Mouse (Mus musculus) activated CD4-positive, CD25-positive, alpha-beta regulatory T cell, adult 4 months (primary cell): ENCODE measurements around the gene Pp2d1. TPM values are rescaled to one million over a fixed set of nuclear protein-coding genes. Genes with fewer than 3 reads are reported as not detected.
A peak's percentile ranks its signal among the peaks of the same experiment; 100 is the strongest.

ENCODE experiments used
- ATAC-seq: one replicate; pipeline ENCODE4 v1.8.0; 2017
- polyA plus RNA-seq, 2 experiments: library from polyadenylated mRNA; unstranded; fragments of 100-300 nt; shearing (Covaris generic); gene quantifications; one replicate each; pipeline ENCODE4 v1.2.1; 2017

Pp2d1 gene
- polyA plus RNA-seq, 2 experiments from 2014 or later: 0.47 to 1.2 TPM

DNA sequence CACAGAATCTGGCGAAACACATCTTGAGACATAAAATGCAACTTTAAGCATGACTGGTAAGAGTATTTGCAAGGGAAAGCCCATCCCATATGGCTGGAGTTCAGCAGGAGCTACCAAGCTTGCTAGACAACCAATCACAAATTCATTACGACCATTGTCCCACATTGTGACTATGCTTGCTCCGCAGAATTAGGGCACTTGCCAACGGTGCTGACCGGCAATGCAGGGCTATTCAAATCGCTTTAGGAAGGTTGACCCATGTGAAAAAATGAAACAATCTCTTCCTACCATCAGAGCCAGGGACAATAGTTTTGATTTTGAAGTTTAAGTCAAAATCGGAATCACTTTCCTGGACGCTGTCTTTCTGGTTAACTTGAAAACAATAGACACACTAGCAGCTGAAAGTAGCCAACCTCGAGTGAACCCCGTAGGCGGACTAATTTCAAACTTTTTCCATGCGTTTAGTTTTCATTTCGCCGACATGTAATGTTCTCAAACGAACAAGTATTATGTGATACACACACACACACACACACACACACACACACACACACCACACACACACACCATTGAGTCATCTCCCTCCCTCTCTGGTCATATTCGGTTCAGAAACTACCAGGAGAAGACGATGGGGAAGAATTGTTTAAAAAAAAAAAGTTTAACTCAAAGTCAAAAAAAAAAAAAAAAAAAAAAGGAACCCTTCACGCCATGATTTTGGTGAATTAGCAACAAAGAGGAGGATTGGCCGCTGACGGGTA lies 27.1 kb upstream of the Pp2d1 start, which contains the start of gene Kat2b:
Gene Kat2b, plus strand, starts transcription at position 701 of the 758 bp plus-strand sequence.
- peak; percentile 4 for ATAC-seq

DNA sequence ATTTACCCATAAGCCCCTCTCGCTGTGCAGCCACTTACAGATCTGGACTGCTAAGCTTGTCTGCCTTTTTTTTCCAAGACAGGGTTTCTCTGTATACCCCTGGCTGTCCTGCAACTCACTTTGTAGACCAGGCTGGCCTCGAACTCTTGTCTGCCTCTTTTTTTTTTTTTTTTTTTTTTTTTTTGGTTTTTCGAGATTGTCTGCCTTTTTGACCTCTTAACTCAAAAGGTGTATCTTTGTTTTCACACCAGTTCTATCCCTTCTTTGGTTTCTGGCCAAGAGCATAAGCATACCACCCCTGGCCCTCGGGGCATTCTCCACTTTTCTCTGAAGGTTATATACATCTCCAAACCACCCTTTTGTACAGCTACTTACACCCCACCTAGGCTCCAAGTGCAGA lies 25.6 kb upstream of the Pp2d1 start:
- no peak for ATAC-seq

GRCm38 (mm10) chr17:53561458-53562029 lies 22.3 kb upstream of the Pp2d1 start:
- ATAC-seq: no peak

GRCm38 (mm10) chr17:53559646-53560045 lies 20.4 kb upstream of the Pp2d1 start:
- no peak for ATAC-seq

- no peak for ATAC-seq
Observed at GRCm38 (mm10) chr17:53557443-53557842, 18.2 kb upstream of the Pp2d1 start.

DNA sequence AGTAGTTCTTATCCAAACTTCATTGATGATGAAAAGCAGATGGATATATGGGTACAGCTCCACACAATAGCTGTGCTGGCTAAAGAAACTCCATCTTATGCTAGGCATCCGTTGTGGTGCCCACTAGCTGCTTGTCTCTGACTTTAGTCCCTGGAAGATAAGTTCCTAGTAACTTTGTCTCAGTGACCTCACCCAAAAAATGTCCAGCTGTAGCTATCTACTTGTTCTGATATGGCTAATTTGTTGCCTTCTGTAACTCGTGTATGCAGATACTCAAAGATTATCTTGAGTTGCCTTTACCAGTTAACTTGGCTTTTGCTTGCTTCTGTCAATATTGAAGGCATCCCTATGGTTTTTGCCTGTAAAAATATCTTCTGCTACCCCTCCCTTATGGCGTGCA lies 15.6 kb upstream of the Pp2d1 start:
- ATAC-seq: no peak

DNA sequence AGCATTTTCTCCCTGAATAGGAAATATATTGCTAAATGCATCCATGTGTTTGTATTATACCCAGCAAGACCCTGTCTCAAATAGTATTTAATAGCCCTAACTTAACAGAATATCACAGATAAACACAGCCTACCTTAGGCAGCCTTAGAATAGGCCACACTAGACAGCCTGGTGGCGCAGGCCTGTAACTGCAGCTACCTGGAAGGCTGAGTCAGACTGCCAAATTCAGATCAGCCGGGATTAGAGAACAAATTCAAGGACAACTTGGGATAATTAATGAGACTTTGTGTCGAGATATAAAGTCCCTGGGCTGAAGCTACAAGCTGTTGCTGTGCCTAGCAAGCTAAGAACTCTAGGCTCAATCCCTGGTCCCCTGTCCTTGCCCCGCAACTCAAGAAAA lies 14.8 kb upstream of the Pp2d1 start:
- peak; percentile 46 for ATAC-seq

DNA sequence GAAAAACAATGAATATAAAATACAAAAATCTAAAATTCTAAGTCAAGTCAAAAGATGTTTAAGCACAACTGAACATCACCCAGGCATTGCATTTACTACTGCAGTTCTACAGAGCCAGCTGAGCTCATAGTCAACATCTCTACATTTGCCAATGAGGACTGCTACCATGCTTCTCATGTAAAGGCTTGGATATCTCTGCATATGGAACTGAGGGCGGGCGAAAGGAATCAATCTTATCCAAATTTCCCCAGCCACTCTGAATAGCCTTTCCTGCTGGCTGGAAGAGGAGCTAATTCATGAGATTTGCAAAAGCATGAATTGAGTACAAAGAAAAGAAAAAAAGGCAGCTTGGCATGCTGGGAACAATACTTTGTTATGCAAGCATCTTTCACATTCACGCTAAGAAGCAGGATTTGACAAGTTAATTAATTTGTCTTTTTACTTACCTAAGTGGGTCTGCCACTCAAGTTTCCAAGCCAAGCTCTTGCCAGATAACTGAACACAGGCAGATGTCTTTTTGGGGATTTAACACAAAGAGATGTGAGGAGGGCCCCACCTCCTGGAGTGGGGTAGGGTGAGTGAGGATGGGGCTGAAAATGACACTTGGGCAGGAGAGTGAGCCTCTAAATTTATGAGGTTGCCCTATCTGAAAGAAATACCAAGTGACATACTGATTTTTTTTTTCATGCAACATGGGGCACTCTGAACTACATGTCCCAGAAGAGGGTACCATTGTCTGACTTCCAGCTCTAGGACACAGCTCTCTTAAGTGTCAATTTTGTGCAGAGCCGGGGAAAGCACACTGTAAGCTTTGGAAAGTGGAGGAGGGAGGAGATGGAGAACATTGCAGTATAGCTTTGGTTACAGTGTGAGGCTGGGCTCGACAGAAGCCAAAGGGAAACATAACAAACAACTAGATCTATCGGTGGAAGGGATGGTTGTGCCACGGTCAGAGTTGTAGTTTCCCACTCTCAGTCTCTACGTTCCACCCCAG lies 12.4 kb upstream of the Pp2d1 start:
- no peak for ATAC-seq

DNA sequence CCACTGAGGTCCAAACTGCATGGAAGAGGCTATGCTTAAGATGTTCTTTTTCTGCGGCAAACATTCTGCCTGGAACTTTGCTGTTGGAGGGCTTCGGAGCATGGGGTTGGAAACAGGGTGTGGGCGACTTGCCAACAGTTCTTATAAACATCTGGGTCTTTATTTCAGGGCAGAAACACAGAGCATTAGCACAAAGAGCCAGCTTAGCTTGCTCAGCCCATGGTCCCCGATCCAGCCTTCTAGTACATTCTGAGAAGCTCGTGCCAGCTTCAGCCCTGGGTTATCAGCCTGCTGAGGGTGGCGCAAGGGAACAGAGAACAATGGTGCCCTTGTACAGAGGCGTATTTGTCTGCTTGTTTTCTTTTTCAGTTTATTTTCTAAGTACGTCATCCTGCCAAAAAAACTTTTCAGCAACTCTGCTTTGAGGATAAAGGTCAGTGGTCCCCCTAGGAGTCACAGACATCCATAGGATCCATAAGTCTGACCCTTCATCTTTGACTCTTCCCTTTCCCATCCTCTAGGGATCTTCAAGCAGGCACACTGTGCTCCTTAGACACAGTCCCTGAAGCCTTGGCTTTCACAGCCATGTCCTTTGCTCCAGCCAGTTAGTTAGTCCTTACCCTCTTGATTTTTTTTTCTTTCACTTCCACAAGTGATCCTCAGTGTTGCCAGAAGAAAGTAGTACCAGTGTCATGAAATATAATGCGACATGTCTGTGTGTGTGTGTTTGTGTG lies 4.5 kb upstream of the Pp2d1 start:
- no peak for ATAC-seq

DNA sequence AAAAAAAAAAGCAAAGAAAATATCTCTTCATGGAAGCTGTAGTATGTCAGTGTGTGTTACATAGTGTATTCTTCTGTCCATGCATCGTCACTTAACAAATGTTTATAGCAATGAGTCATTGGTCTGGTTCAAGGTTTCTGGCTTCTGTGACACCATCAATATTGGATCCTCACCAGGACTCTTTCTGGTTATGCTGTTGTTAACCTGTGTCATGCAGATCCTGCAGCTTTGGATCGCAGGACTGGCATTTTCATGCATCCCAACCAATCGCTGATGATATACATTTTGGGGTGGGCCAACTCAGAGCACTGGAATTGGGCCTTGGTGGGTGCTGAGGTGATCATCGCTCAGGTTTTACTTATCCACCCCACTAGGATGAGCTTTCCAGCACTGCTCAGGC lies 3.3 kb upstream of the Pp2d1 start:
- ATAC-seq: no peak

DNA sequence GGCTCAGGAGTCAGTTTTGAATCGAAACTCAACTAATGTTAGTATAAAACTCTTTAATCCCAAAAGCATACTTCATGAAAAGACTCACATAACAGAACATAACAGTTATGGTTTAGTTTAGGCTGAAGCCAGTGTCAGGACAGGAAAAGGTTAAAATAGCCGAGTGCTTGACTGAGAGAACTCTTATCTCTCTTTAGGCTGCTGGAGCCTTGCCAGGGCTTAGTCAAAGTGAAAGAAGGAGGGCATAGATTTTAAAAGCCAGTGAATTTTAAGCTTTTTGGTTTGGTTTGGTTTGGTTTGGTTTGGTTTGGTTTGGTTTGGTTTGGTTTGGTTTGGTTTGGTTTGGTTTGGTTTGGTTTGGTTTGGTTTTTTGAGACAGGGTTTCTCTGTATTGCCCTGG lies 6.8 kb downstream of the Pp2d1 start:
- no peak for ATAC-seq

GRCm38 (mm10) chr17:53531160-53531559 lies 8.1 kb downstream of the Pp2d1 start:
- no peak for ATAC-seq

DNA sequence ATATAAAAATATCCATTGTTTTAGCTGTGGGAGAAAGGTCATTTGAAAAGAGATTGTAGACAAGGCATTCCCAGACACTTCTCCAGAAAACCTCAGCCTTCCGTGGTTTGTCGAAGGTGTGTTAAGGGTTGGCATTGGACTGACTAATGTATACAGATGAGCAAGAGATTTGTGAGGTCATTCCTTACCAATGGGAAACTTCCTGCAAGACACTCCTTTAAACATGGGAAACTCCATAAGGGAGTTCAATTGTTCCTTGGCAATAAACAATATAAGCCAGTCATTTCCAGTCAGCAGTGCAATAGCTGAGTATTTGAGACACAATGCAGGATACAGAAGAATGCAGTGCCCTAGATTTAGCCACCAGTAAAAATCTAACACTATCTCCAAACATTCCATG lies 11.2 kb downstream of the Pp2d1 start:
- no peak for ATAC-seq

DNA sequence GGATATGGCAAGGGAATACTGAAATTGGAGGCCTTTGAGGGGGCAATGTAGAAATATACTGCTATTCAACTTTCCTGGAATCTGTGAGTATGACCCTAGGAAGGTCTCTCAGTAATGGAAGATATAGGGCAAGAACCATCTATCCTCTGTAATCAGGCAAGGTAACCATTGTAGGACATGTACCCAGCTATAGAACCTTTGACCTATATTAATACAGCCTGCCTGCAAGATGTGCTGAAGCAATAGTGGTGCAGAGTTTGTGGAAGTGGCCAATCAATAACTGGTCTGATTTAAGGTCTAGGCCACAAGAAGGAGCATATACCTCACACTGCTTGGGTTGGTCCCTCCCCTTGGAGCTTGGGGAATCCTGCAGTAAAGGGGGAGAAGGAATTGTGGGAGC lies 18.7 kb downstream of the Pp2d1 start:
- no peak for ATAC-seq

GRCm38 (mm10) chr17:53519364-53519763 lies 19.9 kb downstream of the Pp2d1 start:
- no peak for ATAC-seq

GRCm38 (mm10) chr17:53512311-53512951 lies 26.8 kb downstream of the Pp2d1 start:
- no peak for ATAC-seq

DNA sequence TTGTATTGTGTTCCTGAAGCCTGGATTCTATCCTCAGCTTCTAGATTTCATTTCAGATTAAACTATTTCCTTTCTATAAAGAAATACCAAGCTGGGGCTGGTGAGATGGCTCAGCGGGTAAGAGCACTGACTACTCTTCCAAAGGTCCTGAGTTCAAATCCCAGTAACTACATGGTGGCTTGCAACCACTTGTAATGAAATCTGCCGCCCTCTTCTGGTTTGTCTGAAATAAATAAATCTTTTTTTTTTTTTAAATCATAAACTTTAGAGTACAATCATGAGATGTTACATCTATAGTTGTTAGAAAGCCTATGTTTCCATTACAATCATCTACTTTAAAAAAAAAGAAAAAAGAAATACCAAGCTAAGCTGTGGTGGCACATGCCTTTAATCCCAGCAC lies 36.3 kb downstream of the Pp2d1 start:
- ATAC-seq: no peak

GRCm38 (mm10) chr17:53489007-53489378 lies 50.3 kb downstream of the Pp2d1 start:
- no peak for ATAC-seq

- no peak for ATAC-seq
Observed at GRCm38 (mm10) chr17:53488291-53489006, 50.8 kb downstream of the Pp2d1 start.

GRCm38 (mm10) chr17:53480433-53480832 lies 58.8 kb downstream of the Pp2d1 start:
- no peak for ATAC-seq

GRCm38 (mm10) chr17:53479604-53480041 lies 59.6 kb downstream of the Pp2d1 start:
- peak; percentile 6 for ATAC-seq
